Mouse (Mus musculus) gastrocnemius, postnatal 36 days (tissue): ENCODE data around the gene Wnt11. TPM values are rescaled to one million over a fixed set of nuclear protein-coding genes. Genes with fewer than 3 reads are reported as not detected.

Experiments
- DNase-seq, 2 experiments: peaks; one replicate each; pipeline ENCODE4 v3.0.0; 2022
- intact Hi-C: fragments of 180-260 bp; cut with DNase I; formaldehyde crosslinking; loops from one replicate; pipeline ENCODE4 v1.15.1; 2025
- total RNA-seq, 2 experiments: library from RNA; stranded (reverse); gene quantifications; 2 replicates each; pipeline ENCODE4 v1.2.3; 2021

The Wnt11 gene
- total RNA-seq, 2 experiments from 2014 or later = 5.4 to 8.2 TPM

GRCm38 (mm10) chr7:98894768-98895167, 59.9 kb downstream of the Wnt11 start:
- intact Hi-C loops = loop anchor here (5.0 kb wide), 1 partner anchor 183 kb away; no protein-coding TSS in a partner anchor

GRCm38 (mm10) chr7:98895501-98896095, 60.7 kb downstream of the Wnt11 start:
- no peak for DNase-seq
- intact Hi-C loops = no loop called here

More at GRCm38 (mm10) chr7:98894768-98895167, 59.9 kb downstream of the Wnt11 start:
- DNase-seq = no peak

- intact Hi-C loops = no loop called here
- no peak for DNase-seq
Measured at GRCm38 (mm10) chr7:98897323-98897722, 62.4 kb downstream of the Wnt11 start.

DNA sequence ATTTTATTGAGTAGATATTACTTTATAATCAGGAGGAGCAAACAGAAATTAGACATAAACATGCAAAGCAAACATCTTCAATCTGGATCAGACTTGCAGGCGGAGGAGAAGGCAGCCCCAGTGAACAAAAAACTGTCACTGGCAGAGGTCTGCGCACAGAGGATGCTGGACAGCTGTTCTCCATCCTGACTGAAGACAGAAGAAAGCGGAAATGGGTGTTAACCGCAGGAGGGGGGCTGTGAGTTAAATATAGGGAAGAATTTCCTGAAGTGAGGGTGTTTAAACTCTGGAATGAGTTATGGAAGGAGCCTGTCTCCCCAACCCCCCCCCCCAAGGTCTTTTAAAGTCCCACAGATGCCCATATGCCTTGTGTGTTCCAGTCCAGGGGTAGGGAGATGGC, 64.9 kb downstream of the Wnt11 start:
- intact Hi-C loops = no loop called here
- DNase-seq = no peak

- intact Hi-C loops = no loop called here
- no peak for DNase-seq
Measured at GRCm38 (mm10) chr7:98901120-98901519, 66.2 kb downstream of the Wnt11 start.

DNA sequence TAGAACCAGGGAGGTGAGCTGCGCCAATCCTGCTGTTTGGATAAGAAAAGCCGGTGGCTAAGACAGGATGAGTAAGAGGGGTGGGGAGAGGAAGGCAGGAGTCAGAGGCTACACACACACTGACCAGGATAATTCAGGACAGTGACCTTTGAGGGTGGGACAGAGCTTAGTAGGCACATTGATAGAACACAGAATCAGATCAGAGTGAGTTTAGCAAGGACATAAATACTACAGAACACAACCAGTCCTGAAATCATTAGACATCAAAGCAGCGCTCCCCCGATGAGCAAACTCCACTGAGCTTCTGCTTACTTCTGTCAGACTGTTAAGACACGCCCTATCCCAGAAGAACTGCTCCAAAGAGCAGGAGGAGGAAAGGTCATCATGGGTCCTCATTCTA, 69.0 kb downstream of the Wnt11 start:
- intact Hi-C loops = no loop called here
- no peak for DNase-seq

Other genes with a start within 250 kb of the Wnt11 start
- gene Emsy, start 178.3 kb upstream of the Wnt11 start, total RNA-seq = 10 to 100 TPM; 16.0 to 16.5 TPM
- 100 to 1,000 TPM in 1 of 2 experiments, 10 to 100 TPM in 1; 97.7 to 113 TPM for gene Thap12, start 132.0 kb upstream of the Wnt11 start, total RNA-seq